Mouse (Mus musculus) limb, embryonic 12.5 days (tissue): ENCODE data around the gene Slc2a1. TPM values are rescaled to one million over a fixed set of nuclear protein-coding genes. Genes with fewer than 3 reads are reported as not detected.

Source experiments
- ATAC-seq: fragments of 200-750 bp; cut with Nextera tagmentation; 2 replicates; pipeline ENCODE4 v1.8.0; 2017; ENCODE audit warnings: low read depth, moderate TSS enrichment; ENCODE audit not compliant: insufficient number of reproducible peaks, insufficient read depth, low FRiP score, low TSS enrichment
- H3K27ac ChIP-seq: fragments of 300-500 bp; sonication (generic); 2 replicates; pipeline ENCODE4 v1.5.1; 2016; ENCODE audit warnings: mild to moderate bottlenecking, moderate library complexity
- H3K27me3 ChIP-seq: fragments of 300-500 bp; sonication (generic); 2 replicates; pipeline ENCODE4 v1.6.1; 2016; ENCODE audit warnings: mild to moderate bottlenecking, moderate library complexity
- H3K36me3 ChIP-seq: fragments of 300-500 bp; sonication (generic); 2 replicates; pipeline ENCODE4 v1.6.1; 2016; ENCODE audit warnings: mild to moderate bottlenecking, moderate library complexity
- H3K4me1 ChIP-seq: fragments of 300-500 bp; sonication (generic); replicated peaks from 2 replicates; pipeline ENCODE4 v1.6.1; 2016
- H3K4me2 ChIP-seq: fragments of 300-500 bp; sonication (generic); 2 replicates; pipeline ENCODE4 v1.6.1; 2016; ENCODE audit warnings: mild to moderate bottlenecking, moderate library complexity
- H3K4me3 ChIP-seq: fragments of 300-500 bp; sonication (generic); replicated peaks from 2 replicates; pipeline ENCODE4 v1.5.1; 2016; ENCODE audit warnings: mild to moderate bottlenecking
- H3K9ac ChIP-seq: fragments of 300-500 bp; sonication (generic); replicated peaks from 2 replicates; pipeline ENCODE4 v1.6.1; 2016; ENCODE audit warnings: mild to moderate bottlenecking, moderate library complexity
- H3K9me3 ChIP-seq: fragments of 300-500 bp; sonication (generic); 2 replicates; pipeline ENCODE4 v1.6.1; 2016; ENCODE audit warnings: mild to moderate bottlenecking, moderate library complexity
- WGBS: fragments of 180-500 bp; shearing (Covaris S2); methylation state at CpG from one replicate; pipeline ENCODE4 v1.1.7; 2016; 5-methylcytosine and 5-hydroxymethylcytosine counted together
- polyA plus RNA-seq: library from polyadenylated mRNA; unstranded; fragments of >200 nt; fragmentation: Nextera tagmentation; extraction: Ambion mirVana; gene quantifications from 2 replicates; pipeline ENCODE4 v1.2.1, GENCODE M21; 2016

The Slc2a1 gene
- polyA plus RNA-seq, 1 experiment from 2014 or later: 98.1 TPM

DNA sequence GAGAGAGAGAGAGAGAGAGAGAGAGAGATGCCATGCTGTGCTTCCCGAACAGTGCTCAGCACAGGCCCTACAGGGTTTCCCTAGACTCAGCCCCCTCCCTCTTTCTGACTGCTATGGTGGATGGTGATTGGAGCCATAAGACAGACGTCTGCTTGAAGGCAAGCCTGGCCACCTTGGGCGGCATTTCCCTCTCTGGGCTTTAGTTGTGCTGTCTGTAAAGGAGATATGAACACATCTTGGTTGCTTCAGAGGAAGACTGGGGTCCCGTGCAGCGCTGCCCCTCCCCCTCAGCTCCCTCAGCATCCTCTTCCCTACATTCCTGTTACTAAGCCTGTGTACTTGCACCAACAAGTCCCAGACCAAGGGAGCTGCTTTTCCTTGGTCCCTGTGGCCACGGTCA, 33.9 kb upstream of the Slc2a1 start:
- peaks cover 54% of the 10 kb centered on the region for H3K4me1 ChIP-seq
- 25% methylated on average over 6 of the region's 6 CpGs for WGBS

DNA sequence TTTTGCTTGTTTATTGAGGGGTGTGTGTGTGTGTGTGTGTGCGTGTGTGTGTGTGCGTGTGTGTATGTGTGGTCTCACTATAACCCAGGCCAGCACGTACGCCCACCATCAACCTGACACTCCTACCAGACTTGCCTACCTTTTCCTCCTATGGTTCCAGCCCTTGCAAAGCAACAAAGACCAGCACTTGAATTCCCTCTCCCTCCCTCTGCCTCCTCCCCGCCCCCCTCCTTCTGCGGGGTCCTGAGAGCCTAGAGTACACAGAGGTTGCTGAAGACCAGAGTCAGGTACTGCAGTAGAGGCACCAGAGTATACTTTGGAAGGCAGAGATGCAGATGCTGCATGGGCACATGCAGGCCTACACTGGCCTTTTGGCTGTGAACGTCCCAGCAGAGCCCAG, 33.2 kb upstream of the Slc2a1 start:
- Histone ChIP-seq H3K4me2 (no peak overlapping the region), H3K36me3 (no peaks in the 10 kb centered on the region), H3K9me3 (no peaks in the 10 kb centered on the region), H3K4me3 (no peak overlapping the region), H3K4me1 (peaks cover 54% of the 10 kb centered on the region), H3K27ac (peak overlapping the region; percentile 91; the same call in 1 of the 2 replicates), H3K27me3 (peaks cover 20% of the 10 kb centered on the region), H3K9ac (no peak overlapping the region)
- no peak for ATAC-seq
- 49% methylated on average over 7 of the region's 7 CpGs for WGBS

More for the DNA sequence above, 33.9 kb upstream of the Slc2a1 start:
- Histone ChIP-seq H3K27ac (peak overlapping the region; percentile 91), H3K4me3 (no peak overlapping the region), H3K27me3 (peaks cover 27% of the 10 kb centered on the region), H3K4me2 (no peak overlapping the region), H3K36me3 (no peaks in the 10 kb centered on the region), H3K9ac (no peak overlapping the region), H3K9me3 (no peaks in the 10 kb centered on the region)
- no peak for ATAC-seq

DNA sequence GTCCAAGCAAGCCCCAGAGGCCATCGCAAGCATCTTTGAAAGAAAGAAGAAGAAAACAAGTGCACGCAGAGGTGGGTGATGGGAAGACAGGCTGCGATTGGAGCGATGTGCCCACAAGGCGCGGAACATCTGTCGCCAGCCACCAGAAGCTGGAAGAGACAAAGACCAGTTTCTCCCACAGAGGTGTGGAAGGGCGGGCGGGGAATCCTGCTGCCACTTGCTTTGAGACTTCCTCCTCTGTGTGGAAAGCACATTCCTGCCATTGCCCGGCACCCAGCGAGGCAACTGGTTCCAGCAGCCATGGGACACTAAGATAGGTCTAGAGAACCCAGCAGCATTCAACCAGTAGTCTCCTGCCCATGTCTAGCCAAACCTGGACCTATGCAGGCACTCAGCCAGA, 32.2 kb upstream of the Slc2a1 start:
- Histone ChIP-seq H3K4me2 (no peak overlapping the region), H3K27me3 (peaks cover 16% of the 10 kb centered on the region), H3K9ac (no peak overlapping the region), H3K9me3 (no peaks in the 10 kb centered on the region), H3K27ac (0 out of 2 replicates have a peak overlapping the region, but pooled peaks have one; percentile 30), H3K4me1 (peaks cover 51% of the 10 kb centered on the region), H3K4me3 (no peak overlapping the region), H3K36me3 (no peaks in the 10 kb centered on the region)
- ATAC-seq: no peak
- WGBS: 67% methylated on average over 11 of the region's 11 CpGs

DNA sequence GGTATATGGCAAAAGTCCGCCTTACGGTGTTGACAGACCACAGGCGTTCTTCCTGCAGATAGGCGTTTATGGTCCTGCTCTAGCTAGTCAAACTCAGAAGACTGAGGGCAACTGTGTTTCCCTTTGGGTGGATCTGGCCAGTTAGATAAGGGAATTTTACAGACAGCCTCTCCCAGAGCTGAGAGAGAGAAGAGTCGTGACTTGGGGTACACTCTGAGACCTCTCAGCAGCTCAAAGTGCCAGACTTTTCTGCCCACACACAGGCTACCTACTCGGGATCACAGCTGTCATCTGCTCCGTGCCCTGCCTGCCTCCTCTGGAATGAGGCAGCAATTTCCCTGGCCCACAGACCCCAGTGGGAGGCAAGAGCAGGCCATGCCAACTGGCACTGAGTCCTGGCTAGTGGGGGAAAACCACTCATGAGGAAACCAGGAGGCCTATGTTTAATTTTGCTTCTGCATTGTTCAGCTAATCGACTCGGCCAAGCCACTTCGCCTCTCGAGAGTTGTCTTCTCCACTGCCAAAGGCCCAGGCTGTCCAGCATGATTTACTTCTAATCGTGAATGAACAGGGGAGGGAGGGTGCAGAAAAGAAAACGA, 31.3 kb upstream of the Slc2a1 start:
- Histone ChIP-seq H3K27ac (0 out of 2 replicates have a peak overlapping the region, but pooled peaks have one; percentile 35), H3K36me3 (no peaks in the 10 kb centered on the region)

DNA sequence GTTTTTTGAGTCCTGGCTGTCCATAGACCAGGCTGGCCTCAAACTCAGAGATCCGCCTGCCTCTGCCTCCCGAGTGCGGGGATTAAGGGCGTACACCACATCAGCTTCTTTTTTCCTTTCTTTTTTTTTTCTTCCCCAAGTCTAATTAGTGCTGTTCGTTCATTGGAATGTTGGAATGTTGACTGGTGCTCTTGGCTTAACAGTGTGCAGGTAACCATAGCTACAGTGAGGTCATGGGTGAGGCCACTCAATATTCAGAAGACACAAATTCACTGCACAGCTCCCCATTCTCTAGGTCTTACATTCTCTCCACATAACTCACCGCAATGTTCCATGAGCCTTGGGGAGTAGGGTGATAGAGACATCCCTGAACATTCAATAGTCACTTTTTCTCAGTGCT, 28.6 kb upstream of the Slc2a1 start:
- H3K27me3 ChIP-seq: no peaks in the 10 kb centered on the region
- H3K4me2 ChIP-seq: no peak overlapping the region
- H3K9me3 ChIP-seq: no peaks in the 10 kb centered on the region
- no peak overlapping the region for H3K4me3 ChIP-seq
- H3K4me1 ChIP-seq: peaks cover 17% of the 10 kb centered on the region
- no peak overlapping the region for H3K27ac ChIP-seq
- ATAC-seq: no peak
- no peak overlapping the region for H3K9ac ChIP-seq
- no peaks in the 10 kb centered on the region for H3K36me3 ChIP-seq
- 86% methylated on average over 6 of the region's 6 CpGs for WGBS

More for the DNA sequence above, 31.3 kb upstream of the Slc2a1 start:
- Histone ChIP-seq H3K4me3 (no peak overlapping the region), H3K9ac (no peak overlapping the region), H3K27me3 (peaks cover 7% of the 10 kb centered on the region; the same call in 1 of the 2 replicates), H3K9me3 (no peaks in the 10 kb centered on the region), H3K4me1 (peaks cover 43% of the 10 kb centered on the region), H3K4me2 (no peak overlapping the region)
- ATAC-seq: no peak
- WGBS: 54% methylated on average over 13 of the region's 13 CpGs

DNA sequence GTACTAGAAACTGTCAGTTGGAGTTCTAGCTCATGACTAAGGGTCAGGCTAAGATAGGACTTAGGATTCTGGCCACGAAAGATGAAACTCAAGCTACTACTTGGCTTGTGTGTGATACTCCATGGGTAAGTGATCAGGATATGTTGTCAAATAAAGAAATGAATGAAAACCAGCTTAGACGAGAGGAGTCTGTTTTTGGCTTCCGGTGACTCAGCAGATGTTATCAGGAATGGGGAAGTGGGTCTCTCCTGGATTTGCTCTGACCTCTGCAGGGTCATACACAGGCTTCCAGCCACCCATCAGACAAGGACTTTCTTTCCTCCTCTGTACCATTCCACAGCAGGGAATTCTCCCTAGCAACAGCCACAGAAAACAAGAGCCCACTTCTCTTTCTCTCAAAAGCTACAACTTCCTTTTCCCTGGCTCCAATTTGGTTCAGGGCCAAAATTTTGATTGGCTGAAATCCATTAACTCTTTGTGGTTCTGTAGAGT, 25.7 kb upstream of the Slc2a1 start:
- no peak overlapping the region for H3K9ac ChIP-seq

DNA sequence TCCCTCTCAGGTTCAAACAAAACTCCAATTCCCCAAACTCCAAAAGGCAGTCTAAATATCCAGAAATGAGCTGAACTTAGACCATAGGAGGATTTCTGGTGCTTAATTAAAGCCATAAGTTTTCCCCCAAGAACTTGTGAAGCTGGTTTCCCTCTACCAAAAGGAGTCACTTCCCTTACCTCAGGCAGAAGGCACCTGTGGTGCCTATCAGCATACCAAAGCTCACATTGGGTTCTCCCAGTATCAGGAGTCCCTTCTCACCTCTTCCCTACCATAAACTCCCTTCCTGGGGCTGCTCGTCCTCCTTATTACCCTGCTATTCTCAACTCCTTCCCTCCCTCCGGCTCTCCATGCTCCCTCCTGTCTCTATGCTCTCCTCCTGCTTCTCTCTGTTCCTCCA, 20.1 kb upstream of the Slc2a1 start:
- Histone ChIP-seq H3K27me3 (no peaks in the 10 kb centered on the region), H3K4me3 (no peak overlapping the region), H3K36me3 (no peaks in the 10 kb centered on the region), H3K27ac (no peak overlapping the region), H3K9me3 (no peaks in the 10 kb centered on the region), H3K9ac (no peak overlapping the region), H3K4me2 (no peak overlapping the region), H3K4me1 (peaks cover 12% of the 10 kb centered on the region)
- WGBS: 14% methylated on average over 2 of the region's 2 CpGs
- ATAC-seq: no peak

More for the DNA sequence above, 25.7 kb upstream of the Slc2a1 start:
- H3K9me3 ChIP-seq: no peaks in the 10 kb centered on the region
- H3K27ac ChIP-seq: no peak overlapping the region
- H3K4me2 ChIP-seq: no peak overlapping the region
- no peaks in the 10 kb centered on the region for H3K27me3 ChIP-seq
- 81% methylated on average over 3 of the region's 3 CpGs for WGBS
- H3K4me3 ChIP-seq: no peak overlapping the region
- H3K36me3 ChIP-seq: no peaks in the 10 kb centered on the region
- no peak for ATAC-seq
- H3K4me1 ChIP-seq: peaks cover 3% of the 10 kb centered on the region

DNA sequence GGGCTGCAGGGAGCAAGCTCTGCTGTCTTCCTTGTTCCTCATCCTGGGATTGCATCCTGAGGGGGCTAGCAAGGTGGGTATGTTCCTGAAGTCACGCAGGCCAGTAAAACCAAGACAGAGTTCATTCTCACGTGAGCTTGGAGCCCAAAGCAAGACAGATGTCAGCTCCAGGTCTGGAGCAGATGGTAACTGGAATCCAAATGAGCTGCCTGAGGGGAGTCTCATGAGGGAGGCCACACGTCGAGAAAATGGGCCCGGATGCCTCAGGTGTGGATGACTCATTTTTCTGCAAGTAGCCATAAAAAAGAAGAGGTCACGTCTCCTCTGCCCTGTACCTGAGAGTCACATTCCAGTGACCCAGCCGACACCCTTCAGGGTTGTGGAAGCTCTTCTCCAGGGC, 14.6 kb upstream of the Slc2a1 start:
- peaks cover 15% of the 10 kb centered on the region; the same call in 1 of the 2 replicates for H3K4me1 ChIP-seq
- no peaks in the 10 kb centered on the region for H3K9me3 ChIP-seq
- no peak overlapping the region for H3K4me2 ChIP-seq
- 47% methylated on average over 7 of the region's 7 CpGs for WGBS
- H3K4me3 ChIP-seq: no peak overlapping the region
- no peak overlapping the region for H3K9ac ChIP-seq
- no peak overlapping the region for H3K27ac ChIP-seq
- H3K36me3 ChIP-seq: no peaks in the 10 kb centered on the region
- H3K27me3 ChIP-seq: no peaks in the 10 kb centered on the region
- ATAC-seq: no peak

DNA sequence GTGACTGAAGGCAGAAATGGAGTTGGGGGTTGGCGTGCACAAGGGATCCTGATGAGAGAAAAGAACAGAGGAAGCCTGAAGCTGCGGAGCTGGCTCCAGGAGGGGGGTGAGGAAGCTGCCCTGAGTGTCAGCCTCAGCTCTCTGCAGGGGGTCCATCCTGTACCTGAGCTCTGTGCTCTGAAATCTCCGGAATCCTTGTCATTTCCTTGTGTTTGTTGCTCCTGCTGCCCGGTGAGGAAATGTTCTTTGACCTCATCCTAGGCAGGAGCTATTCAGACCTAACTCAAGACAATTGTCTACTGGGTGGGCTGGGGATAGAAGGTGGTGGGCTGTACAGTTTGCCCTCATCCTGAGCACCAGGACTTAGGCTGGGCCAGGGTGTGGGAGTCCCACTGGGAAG, 13.5 kb upstream of the Slc2a1 start:
- H3K27me3 ChIP-seq: no peaks in the 10 kb centered on the region
- H3K9ac ChIP-seq: no peak overlapping the region
- WGBS: 41% methylated on average over 4 of the region's 4 CpGs
- peaks cover 15% of the 10 kb centered on the region; the same call in 1 of the 2 replicates for H3K4me1 ChIP-seq
- no peak overlapping the region for H3K27ac ChIP-seq
- no peak overlapping the region for H3K4me2 ChIP-seq
- no peaks in the 10 kb centered on the region for H3K9me3 ChIP-seq
- no peak for ATAC-seq
- no peak overlapping the region for H3K4me3 ChIP-seq
- no peaks in the 10 kb centered on the region for H3K36me3 ChIP-seq

DNA sequence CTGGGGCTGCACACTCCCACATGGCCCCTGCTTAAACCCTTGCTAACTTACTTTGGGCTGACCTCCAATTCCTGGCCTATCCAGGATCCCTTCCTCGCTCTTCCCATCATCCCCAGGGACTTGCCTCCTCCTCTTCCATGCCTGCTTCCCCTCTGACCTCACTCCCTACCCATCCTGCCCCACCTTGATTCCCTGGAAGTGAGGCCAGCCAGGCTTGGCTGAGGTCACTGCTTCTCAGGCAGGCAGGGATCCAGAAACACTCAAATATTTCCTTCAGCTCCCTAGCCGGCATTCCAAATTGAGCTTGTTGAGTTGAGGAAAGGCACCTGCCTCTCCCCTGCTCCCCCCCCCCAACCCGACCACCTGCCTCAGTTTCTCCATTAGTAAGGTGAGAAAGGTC, 12.1 kb upstream of the Slc2a1 start:
- Histone ChIP-seq H3K36me3 (no peaks in the 10 kb centered on the region), H3K9me3 (no peaks in the 10 kb centered on the region), H3K4me2 (no peak overlapping the region), H3K27ac (no peak overlapping the region), H3K4me1 (peaks cover 15% of the 10 kb centered on the region; the same call in 1 of the 2 replicates), H3K9ac (no peak overlapping the region), H3K27me3 (no peaks in the 10 kb centered on the region), H3K4me3 (no peak overlapping the region)
- WGBS: 82% methylated on average over 3 of the region's 3 CpGs
- ATAC-seq: no peak

DNA sequence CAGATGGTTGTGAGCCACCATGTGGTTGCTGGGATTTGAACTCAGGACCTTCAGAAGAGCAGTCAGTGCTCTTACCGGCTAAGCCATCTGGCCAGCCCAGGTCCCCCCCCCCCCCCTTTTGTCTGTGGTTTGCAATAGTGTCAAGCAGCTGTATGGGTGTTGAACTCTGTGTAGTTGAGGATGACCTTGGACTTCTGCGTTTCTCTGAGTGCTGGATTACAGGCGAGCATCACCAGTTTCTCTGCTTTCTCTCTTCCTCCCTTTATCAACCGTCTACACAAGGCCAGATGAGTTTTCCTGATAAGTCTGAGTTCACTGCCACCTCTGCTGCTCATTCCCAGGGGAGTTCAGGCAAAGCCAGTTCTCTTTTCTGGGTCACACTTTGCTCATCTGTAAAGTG, 11.1 kb upstream of the Slc2a1 start:
- Histone ChIP-seq H3K36me3 (no peaks in the 10 kb centered on the region), H3K4me3 (no peak overlapping the region), H3K4me2 (no peak overlapping the region), H3K27me3 (no peaks in the 10 kb centered on the region), H3K27ac (no peak overlapping the region), H3K9ac (no peak overlapping the region), H3K4me1 (peaks cover 17% of the 10 kb centered on the region; the same call in 1 of the 2 replicates), H3K9me3 (no peaks in the 10 kb centered on the region)
- 77% methylated on average over 4 of the region's 4 CpGs for WGBS
- ATAC-seq: no peak
